Mouse (Mus musculus) left cerebral cortex, adult 2 months (tissue): Measurements from ENCODE around the gene Gabpb1. TPM values are rescaled to one million over a fixed set of nuclear protein-coding genes. Genes with fewer than 3 reads are reported as not detected.

Experiments
- DNase-seq, 2 experiments: peaks; one replicate each; pipeline ENCODE4 v3.0.0; 2021 to 2022; ENCODE audit warnings: low spot score in 2 of 2, mixed read lengths in 1 of 2; ENCODE audit errors: extremely low spot score in 1 of 2
- H3K27ac ChIP-seq: fragments of 200-600 bp; 2 replicates; pipeline ENCODE4 v1.8.1; 2022
- H3K4me3 ChIP-seq: fragments of 200-600 bp; 2 replicates; pipeline ENCODE4 v1.8.1; 2022
- CTCF ChIP-seq: fragments of 200-600 bp; IDR thresholded peaks from 2 replicates; pipeline ENCODE4 v1.8.1; 2022; ENCODE audit warnings: antibody characterized with exemption, mild to moderate bottlenecking, moderate library complexity
- intact Hi-C: fragments of 180-260 bp; cut with DNase I; formaldehyde crosslinking; loops from one replicate; pipeline ENCODE4 v1.15.1; 2025
- total RNA-seq, 2 experiments: library from RNA; stranded (reverse); gene quantifications; 2 replicates each; pipeline ENCODE4 v1.2.3; 2021

Gene Gabpb1
- total RNA-seq, 2 experiments from 2014 or later = 21.0 to 22.1 TPM

- no peak for TF ChIP-seq CTCF
- intact Hi-C loops = no loop called here
Observed at GRCm38 (mm10) chr2:126606061-126606687, 70.0 kb downstream of the Gabpb1 start.

GRCm38 (mm10) chr2:126601918-126602600, 74.1 kb downstream of the Gabpb1 start:
- no peak for TF ChIP-seq CTCF
- no peak overlapping the region for H3K27ac ChIP-seq
- no peak overlapping the region for H3K4me3 ChIP-seq
- intact Hi-C loops = no loop called here
- DNase-seq = no peak

More at GRCm38 (mm10) chr2:126606061-126606687, 70.0 kb downstream of the Gabpb1 start:
- no peak overlapping the region for H3K4me3 ChIP-seq
- H3K27ac ChIP-seq = no peak overlapping the region
- DNase-seq = no peak

- TF ChIP-seq CTCF = no peak
- DNase-seq = no peak
- intact Hi-C loops = no loop called here
- Histone ChIP-seq H3K4me3 (no peak overlapping the region), H3K27ac (no peak overlapping the region)
Observed at GRCm38 (mm10) chr2:126600533-126600932, 75.6 kb downstream of the Gabpb1 start.

GRCm38 (mm10) chr2:126599005-126599404, 77.1 kb downstream of the Gabpb1 start:
- no peak overlapping the region for H3K4me3 ChIP-seq
- DNase-seq = no peak
- intact Hi-C loops = loop anchor here (2.0 to 10.0 kb wide), 2 partner anchors 64 to 176 kb away; no protein-coding TSS in a partner anchor
- TF ChIP-seq CTCF = peak; percentile 40
- H3K27ac ChIP-seq = no peak overlapping the region

GRCm38 (mm10) chr2:126598359-126598758, 77.8 kb downstream of the Gabpb1 start:
- DNase-seq = no peak
- Histone ChIP-seq H3K27ac (no peak overlapping the region), H3K4me3 (no peak overlapping the region)
- intact Hi-C loops = loop anchor here (2.0 to 10.0 kb wide), 2 partner anchors 64 to 176 kb away; no protein-coding TSS in a partner anchor
- no peak for TF ChIP-seq CTCF

GRCm38 (mm10) chr2:126597279-126598241, 78.6 kb downstream of the Gabpb1 start:
- DNase-seq = no peak
- TF ChIP-seq CTCF = no peak
- intact Hi-C loops = loop anchor here (2.0 to 10.0 kb wide), 2 partner anchors 65 to 177 kb away; no protein-coding TSS in a partner anchor

GRCm38 (mm10) chr2:126596347-126597072, 79.6 kb downstream of the Gabpb1 start:
- intact Hi-C loops = loop anchor here (10.0 kb wide), 1 partner anchor 178 kb away; no protein-coding TSS in a partner anchor
- DNase-seq = no peak

More at GRCm38 (mm10) chr2:126597279-126598241, 78.6 kb downstream of the Gabpb1 start:
- H3K27ac ChIP-seq = no peak overlapping the region
- no peak overlapping the region for H3K4me3 ChIP-seq

GRCm38 (mm10) chr2:126593831-126594610, 82.1 kb downstream of the Gabpb1 start:
- Histone ChIP-seq H3K4me3 (peak overlapping the region; percentile 26; the same call in 1 of the 2 replicates), H3K27ac (no peak overlapping the region)
- TF ChIP-seq CTCF = peak; percentile 91
- peak; percentile 57 to 65 for DNase-seq
- intact Hi-C loops = loop anchor here (5.0 to 10.0 kb wide), 2 partner anchors 181 to 413 kb away; partner anchors contain the start of gene Ap4e1

More at GRCm38 (mm10) chr2:126596347-126597072, 79.6 kb downstream of the Gabpb1 start:
- H3K4me3 ChIP-seq = no peak overlapping the region
- H3K27ac ChIP-seq = no peak overlapping the region
- TF ChIP-seq CTCF = no peak; the same call in 1 of the 2 replicates

- TF ChIP-seq CTCF = no peak
- no peak for DNase-seq
- intact Hi-C loops = loop anchor here (5.0 to 10.0 kb wide), 2 partner anchors 183 to 416 kb away; partner anchors contain the start of gene Ap4e1
- Histone ChIP-seq H3K27ac (no peak overlapping the region), H3K4me3 (no peak overlapping the region)
Observed at GRCm38 (mm10) chr2:126591304-126591703, 84.8 kb downstream of the Gabpb1 start.

GRCm38 (mm10) chr2:126587468-126587867, 88.7 kb downstream of the Gabpb1 start:
- DNase-seq = no peak
- intact Hi-C loops = no loop called here
- H3K27ac ChIP-seq = no peak overlapping the region
- H3K4me3 ChIP-seq = no peak overlapping the region
- TF ChIP-seq CTCF = no peak
